Mouse (Mus musculus) cerebellum, adult 2 months (tissue): ENCODE results near the gene Itgax.
"Not testable (repeated sequence)": the region's sequence is repeated elsewhere in the genome, so short reads cannot be mapped to it uniquely, and the experiment has no call there.

ENCODE experiments used
- CTCF ChIP-seq: fragments of 200-500 bp; IDR thresholded peaks from 2 replicates; pipeline ENCODE4 v1.5.1; 2011; ENCODE audit warnings: low read depth, mild to moderate bottlenecking, control low read depth, low read length, moderate library complexity, borderline replicate concordance; ENCODE audit not compliant: insufficient read depth
- POLR2A ChIP-seq: fragments of 200-500 bp; IDR thresholded peaks from 2 replicates; pipeline ENCODE4 v1.6.1; 2011; ENCODE audit warnings: low read length, control low read depth, borderline replicate concordance; ENCODE audit not compliant: insufficient read depth

- TF ChIP-seq CTCF, POLR2A: not testable (repeated sequence)
Measured at GRCm38 (mm10) chr7:128158688-128159354, 29.5 kb downstream of the Itgax start.
